Mouse (Mus musculus) retina, adult 2 months (tissue): ENCODE measurements around the gene Cadm1.

Experiments
- DNase-seq: peaks from one replicate; pipeline ENCODE4 v3.0.0-alpha.2; 2012; ENCODE audit warnings: low read depth, low spot score

The Cadm1 gene

GRCm38 (mm10) chr9:47779291-47779690 lies 249.3 kb downstream of the Cadm1 start:
- peak; percentile 53 for DNase-seq

- no peak for DNase-seq
Measured at GRCm38 (mm10) chr9:47786642-47787041, 256.7 kb downstream of the Cadm1 start.

- DNase-seq, result no peak
Measured at GRCm38 (mm10) chr9:47798478-47798877, 268.5 kb downstream of the Cadm1 start.

GRCm38 (mm10) chr9:47801242-47801641 lies 271.3 kb downstream of the Cadm1 start:
- DNase-seq, result no peak

GRCm38 (mm10) chr9:47802527-47802926 lies 272.6 kb downstream of the Cadm1 start:
- no peak for DNase-seq

- no peak for DNase-seq
Measured at GRCm38 (mm10) chr9:47803531-47804105, 273.6 kb downstream of the Cadm1 start.

GRCm38 (mm10) chr9:47805658-47806057 lies 275.7 kb downstream of the Cadm1 start:
- DNase-seq, result peak; percentile 45

- DNase-seq, result no peak
Measured at GRCm38 (mm10) chr9:47825668-47826067, 295.7 kb downstream of the Cadm1 start.

- no peak for DNase-seq
Measured at GRCm38 (mm10) chr9:47828762-47829161, 298.8 kb downstream of the Cadm1 start.

GRCm38 (mm10) chr9:47829204-47829603 lies 299.2 kb downstream of the Cadm1 start:
- no peak for DNase-seq

GRCm38 (mm10) chr9:47829846-47830245 lies 299.9 kb downstream of the Cadm1 start:
- DNase-seq, result no peak

- DNase-seq, result no peak
Measured at GRCm38 (mm10) chr9:47831412-47831811, 301.4 kb downstream of the Cadm1 start.

- no peak for DNase-seq
Measured at GRCm38 (mm10) chr9:47838170-47838569, 308.2 kb downstream of the Cadm1 start.

GRCm38 (mm10) chr9:47838890-47839691 lies 309.1 kb downstream of the Cadm1 start:
- DNase-seq, result no peak

GRCm38 (mm10) chr9:47839692-47840025 lies 309.7 kb downstream of the Cadm1 start:
- DNase-seq, result no peak

GRCm38 (mm10) chr9:47843328-47843727 lies 313.4 kb downstream of the Cadm1 start:
- no peak for DNase-seq

- DNase-seq, result no peak
Measured at GRCm38 (mm10) chr9:47846275-47846674, 316.3 kb downstream of the Cadm1 start.

- no peak for DNase-seq
Measured at GRCm38 (mm10) chr9:47846926-47847325, 317.0 kb downstream of the Cadm1 start.

GRCm38 (mm10) chr9:47847797-47848196 lies 317.8 kb downstream of the Cadm1 start:
- no peak for DNase-seq

GRCm38 (mm10) chr9:47848745-47849144 lies 318.8 kb downstream of the Cadm1 start:
- no peak for DNase-seq

GRCm38 (mm10) chr9:47856311-47856710 lies 326.3 kb downstream of the Cadm1 start:
- peak; percentile 28 for DNase-seq

- no peak for DNase-seq
Measured at GRCm38 (mm10) chr9:47857235-47857634, 327.3 kb downstream of the Cadm1 start.

- DNase-seq, result no peak
Measured at GRCm38 (mm10) chr9:47858134-47858533, 328.2 kb downstream of the Cadm1 start.
